Mouse (Mus musculus) urinary bladder, adult 2 months (tissue): Measurements from ENCODE around the gene Socs4. TPM values are rescaled to one million over a fixed set of nuclear protein-coding genes. Genes with fewer than 3 reads are reported as not detected.

Experiments used
- DNase-seq: peaks from one replicate; pipeline ENCODE4 v3.0.0; 2022; ENCODE audit warnings: low spot score
- polyA plus RNA-seq: library from polyadenylated mRNA; depleted of rRNA; stranded (reverse); fragments of >200 nt; gene quantifications from 2 replicates; pipeline ENCODE4 v1.2.3, GENCODE M21; 2012; rRNA removed

Gene Socs4
- polyA plus RNA-seq = 7.4 and 8.7 TPM in 2 replicates

GRCm38 (mm10) chr14:47276637-47277393, at the start of gene Socs4, which contains the start of gene Wdhd1:
Gene Socs4 (plus strand): TSS chr14:47276931.
Gene Wdhd1 (minus strand): TSS chr14:47276857.
- peak; percentile 95 for DNase-seq

- DNase-seq = no peak
These were observed 46.8 kb upstream of the Socs4 start for GRCm38 (mm10) chr14:47229796-47230376.

DNA sequence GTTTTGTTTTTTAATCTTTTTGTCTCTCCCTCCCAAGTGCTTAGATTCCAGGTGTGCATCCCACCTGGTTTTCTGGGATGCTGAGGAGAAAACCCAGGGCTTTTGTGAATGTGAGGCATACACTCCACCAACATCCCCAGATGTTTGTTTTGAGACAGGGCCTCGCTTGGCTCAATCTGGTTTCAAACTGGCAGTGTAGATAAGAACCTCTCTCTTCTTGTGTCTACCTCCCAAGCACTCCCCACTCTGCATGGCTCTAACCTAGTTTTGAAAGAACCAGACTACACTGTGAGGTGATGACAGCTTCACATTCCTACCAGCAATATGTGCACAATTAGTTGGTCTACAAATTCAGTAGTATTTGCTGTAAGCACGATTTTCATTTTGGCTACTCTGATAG, 43.1 kb upstream of the Socs4 start:
- DNase-seq = no peak

DNA sequence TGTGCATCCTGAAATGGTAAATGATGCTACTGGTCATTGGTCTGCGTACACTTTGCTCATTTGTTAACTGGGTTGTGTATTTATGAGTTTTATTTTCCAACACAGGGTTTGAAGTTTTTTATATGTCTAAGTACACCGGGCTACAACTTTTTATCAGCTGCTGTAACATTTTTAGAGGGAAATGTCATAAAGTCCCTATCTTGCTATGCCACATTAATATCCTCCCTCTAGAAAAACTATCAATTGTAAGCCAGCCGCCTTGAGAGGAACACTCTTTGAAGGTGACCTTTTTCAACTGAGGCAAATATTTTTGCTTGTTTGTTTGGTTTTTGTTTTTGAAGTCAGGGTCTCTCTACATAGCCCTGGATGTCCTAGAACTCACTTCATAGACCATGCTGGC, 42.7 kb upstream of the Socs4 start:
- DNase-seq = no peak

GRCm38 (mm10) chr14:47234526-47235250, 42.0 kb upstream of the Socs4 start:
- no peak for DNase-seq

- no peak for DNase-seq
These were observed 40.2 kb upstream of the Socs4 start for GRCm38 (mm10) chr14:47236491-47236890.

DNA sequence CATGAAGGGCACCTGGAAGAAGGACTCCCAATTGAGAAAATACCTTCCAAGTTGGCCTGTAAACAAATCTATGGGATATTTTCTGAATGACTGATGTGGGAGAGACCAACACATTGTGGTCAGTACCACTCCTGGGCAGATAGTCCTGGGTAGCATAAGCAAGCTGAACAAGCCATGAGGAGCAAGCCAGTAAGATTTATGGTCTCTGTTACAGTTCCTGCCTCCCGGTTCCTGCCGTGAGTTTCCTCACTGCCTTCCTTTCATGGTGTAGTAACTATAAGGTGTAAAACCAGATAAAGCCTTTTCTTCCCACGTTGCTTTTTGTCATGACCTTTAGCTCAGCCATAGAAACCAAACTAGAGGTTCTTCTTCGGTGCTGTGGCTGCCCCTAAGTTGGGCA, 39.4 kb upstream of the Socs4 start:
- no peak for DNase-seq

DNA sequence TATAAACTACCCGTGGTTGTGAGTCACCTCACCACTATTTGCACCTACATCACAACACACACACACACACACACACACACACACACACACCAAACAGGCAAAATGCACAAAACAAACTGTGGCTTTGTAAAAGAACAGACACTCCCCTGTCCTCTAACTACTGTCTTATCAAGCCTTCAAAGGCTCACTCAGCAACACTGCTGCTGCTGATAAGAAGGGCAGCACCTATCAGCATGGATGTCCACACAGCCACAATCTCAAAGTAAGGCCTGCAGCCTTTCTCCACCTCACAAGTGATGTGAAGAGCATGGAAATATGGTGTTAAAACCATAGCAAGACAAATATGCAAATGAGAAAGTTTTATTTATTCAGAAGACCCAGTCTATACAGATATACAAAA, 36.1 kb upstream of the Socs4 start:
- no peak for DNase-seq

DNA sequence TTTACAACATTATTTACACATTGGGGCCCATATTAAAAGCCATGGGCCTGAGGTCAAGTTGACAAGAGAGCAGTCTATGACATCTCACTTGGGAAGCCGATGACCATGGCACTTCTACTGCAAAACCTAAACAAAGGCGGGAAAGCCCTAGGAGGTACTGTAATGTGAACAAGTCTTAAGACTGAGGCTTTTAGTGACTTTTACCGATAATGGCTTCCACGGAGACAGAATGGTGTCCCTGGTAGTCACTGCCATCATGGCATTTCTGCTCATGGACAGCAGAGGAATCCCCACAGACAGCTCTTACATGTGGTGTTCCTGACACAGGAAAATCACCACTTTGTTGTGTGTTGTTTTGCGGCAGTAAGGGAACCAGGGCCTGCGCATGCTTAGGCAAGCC, 35.7 kb upstream of the Socs4 start:
- no peak for DNase-seq

DNA sequence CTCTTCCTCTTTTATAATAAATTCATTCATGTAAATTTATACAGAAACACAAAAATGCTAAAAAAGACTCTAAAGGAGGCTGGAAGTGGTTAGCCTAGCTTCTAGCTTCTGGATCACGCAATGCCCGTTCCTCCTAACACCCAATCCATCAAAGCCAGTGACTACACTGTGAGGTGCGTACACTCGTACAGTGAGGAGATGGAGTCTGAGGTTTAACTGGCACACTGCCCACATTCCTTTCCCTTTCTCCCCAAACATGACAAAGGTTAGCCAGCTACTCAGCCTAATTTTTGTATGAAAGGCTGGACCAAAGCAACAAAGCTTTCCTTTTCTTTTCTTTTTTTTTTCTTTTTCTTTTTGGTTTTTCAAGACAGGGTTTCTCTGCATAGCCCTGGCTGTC, 34.0 kb upstream of the Socs4 start:
- no peak for DNase-seq

DNA sequence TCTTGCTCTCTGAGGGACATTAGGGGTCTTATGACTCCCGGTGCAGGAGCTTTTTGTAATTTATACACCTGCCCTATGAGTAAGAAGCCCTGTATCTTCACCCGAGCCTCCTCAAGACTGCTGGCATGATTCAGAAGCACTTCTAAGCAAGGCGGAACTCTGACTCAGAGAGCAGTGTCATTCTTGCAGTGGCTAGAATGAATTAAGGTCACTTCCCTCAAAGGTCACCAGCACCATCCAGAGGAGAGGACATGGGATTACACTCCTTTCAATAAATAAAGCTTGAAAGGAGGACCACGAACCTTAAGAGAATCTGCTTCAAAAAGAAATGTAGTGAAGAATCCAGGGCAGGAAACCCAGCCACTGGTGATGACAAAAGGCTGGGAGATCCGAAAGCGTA, 26.9 kb upstream of the Socs4 start:
- DNase-seq = no peak

DNA sequence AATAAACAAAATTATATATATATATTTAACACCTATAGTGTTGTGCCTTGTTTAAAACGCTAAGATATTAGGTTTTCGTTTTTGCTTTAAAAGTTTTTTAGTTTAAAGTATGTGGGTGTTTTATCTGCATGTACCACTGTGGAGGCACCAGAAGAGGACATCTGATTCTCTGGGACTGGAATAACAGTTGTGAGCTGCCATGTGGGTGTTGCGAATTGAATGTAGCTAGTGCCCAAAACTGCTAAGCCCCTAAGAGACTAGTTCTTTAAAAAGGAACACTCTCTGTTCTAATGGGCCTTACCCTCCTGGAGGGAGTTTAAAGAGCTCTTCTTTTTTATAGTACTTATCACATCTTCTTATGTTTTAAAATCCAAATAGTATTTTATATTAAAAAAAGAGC, 11.9 kb upstream of the Socs4 start:
- no peak for DNase-seq

- DNase-seq = no peak
These were observed 10.9 kb upstream of the Socs4 start for GRCm38 (mm10) chr14:47265829-47266228.

GRCm38 (mm10) chr14:47269056-47269455, 7.7 kb upstream of the Socs4 start:
- DNase-seq = no peak

GRCm38 (mm10) chr14:47269706-47270105, 7.0 kb upstream of the Socs4 start:
- no peak for DNase-seq

DNA sequence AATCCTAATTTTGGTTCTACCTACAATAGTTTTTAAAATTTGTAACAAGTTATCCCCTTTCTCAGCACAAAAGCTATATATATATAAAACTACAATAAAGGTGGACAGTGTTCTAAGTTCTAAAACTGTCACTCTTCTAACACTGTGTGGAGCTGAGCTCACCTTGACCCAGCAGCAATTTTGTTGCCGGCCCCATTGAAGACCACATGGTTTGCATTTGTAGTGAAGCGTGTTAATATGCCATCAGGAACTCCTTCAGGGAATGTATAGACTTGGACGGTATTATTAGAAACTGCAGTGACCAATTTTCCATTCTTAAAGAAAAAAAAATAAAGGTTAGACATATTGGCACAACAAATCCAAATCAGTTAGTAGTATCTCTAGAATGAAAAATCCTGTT, 3.0 kb upstream of the Socs4 start:
- DNase-seq = no peak

GRCm38 (mm10) chr14:47275417-47275816, 1.3 kb upstream of the Socs4 start:
- DNase-seq = no peak

GRCm38 (mm10) chr14:47276036-47276603, 611 bp upstream of the Socs4 start:
- DNase-seq = no peak

- no peak for DNase-seq
These were observed 2.3 kb downstream of the Socs4 start for GRCm38 (mm10) chr14:47279058-47279457.

DNA sequence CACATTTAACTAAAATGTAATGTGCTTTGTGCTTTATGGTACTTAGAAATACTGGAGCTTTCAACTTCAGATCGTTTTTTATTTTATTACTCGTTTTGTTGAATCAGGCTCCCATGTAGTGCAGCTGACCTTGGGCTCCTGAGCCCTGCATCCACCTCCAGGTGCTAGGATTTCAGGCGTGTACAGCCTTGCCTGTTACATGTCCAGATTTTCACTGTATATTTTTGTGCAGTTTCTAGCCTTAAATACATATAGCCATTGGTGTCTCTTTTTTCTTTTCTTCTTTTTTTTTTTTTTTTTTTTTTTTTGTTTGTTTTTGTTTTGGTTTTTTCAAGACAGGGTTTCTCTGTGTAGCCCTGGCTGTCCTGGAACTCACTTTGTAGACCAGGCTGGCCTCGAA, 4.8 kb downstream of the Socs4 start:
- DNase-seq = no peak

- no peak for DNase-seq
These were observed 6.8 kb downstream of the Socs4 start for GRCm38 (mm10) chr14:47283568-47283967.

GRCm38 (mm10) chr14:47285271-47285670, 8.5 kb downstream of the Socs4 start:
- no peak for DNase-seq

GRCm38 (mm10) chr14:47286215-47286614, 9.5 kb downstream of the Socs4 start:
- DNase-seq = no peak
